Mouse (Mus musculus) liver, adult 2 months (tissue): ENCODE data around the gene Klf11.

Experiments used
- CTCF ChIP-seq: fragments of 200-500 bp; IDR thresholded peaks from 2 replicates; pipeline ENCODE4 v1.5.1; 2011; ENCODE audit warnings: low read depth, low read length, control low read depth
- POLR2A ChIP-seq: fragments of 200-500 bp; IDR thresholded peaks from 2 replicates; pipeline ENCODE4 v1.6.1; 2011; ENCODE audit warnings: low read length, control low read depth; ENCODE audit not compliant: insufficient read depth; ENCODE audit errors: extremely low read depth

DNA sequence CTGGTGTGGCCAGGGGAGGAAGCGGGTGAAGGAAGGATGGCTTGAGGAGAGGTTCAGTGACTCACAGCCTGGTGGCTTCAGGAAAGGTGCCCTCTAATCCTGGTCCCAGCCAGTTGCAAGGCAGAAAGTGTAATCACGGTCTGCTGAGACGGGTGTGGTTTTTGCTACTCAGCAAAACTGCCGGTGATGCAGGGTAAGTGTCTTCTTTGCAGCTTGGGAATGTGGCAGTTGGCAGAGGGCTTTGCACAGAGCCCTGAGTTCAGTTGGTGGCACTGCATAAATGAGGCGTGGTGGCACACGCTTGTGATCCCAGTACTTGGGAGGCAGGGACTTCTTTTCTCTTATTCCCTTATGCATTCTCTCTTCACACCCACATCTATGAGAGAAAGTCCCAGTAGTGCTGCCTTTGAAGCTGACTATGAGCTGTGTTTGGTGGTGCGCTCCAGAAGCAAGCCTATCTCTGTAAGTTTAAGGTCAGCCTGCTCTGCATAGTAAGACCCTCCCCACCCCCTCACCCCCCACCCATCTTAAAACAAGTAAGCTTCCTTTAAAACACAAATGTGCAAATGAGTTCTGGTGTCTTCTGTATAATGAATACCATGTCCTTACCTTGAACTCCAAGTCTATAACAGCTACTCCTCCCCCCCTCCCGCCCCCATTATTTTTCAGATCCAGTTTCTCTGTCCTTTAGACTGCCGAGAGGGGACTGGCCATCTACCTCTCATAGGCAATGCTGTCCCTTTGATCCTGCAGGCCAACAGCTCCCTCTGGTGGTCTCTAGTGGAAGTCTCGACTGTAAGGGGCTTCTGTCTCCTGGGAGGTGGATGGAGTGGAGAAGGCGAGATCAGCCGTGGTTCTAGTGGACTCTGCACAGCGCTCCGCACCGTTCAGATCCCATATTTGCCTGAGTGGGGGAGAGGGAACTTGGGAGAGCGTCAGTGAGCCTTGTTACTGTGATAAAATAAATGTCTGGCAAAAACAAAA, 45.7 kb downstream of the Klf11 start:
- no peak for TF ChIP-seq POLR2A
- peak; percentile 95 for TF ChIP-seq CTCF
